Mouse (Mus musculus): Measurements from ENCODE around the gene Tenm4.

- TF ChIP-seq CTCF (IDR thresholded peaks at IDR 0.05; ENCODE audit: low read depth) (no peak), EP300 (IDR thresholded peaks at IDR 0.05; ENCODE audit: low read depth) (no peak)
These were observed 309.4 kb downstream of the Tenm4 start for GRCm38 (mm10) chr7:96480351-96480983.

All from liver, postnatal 0 days (tissue).